Mouse (Mus musculus) neural tube, embryonic 10.5 days (tissue): ENCODE measurements around the gene Rbm15b.

Experiments used
- DNase-seq: peaks from one replicate; pipeline ENCODE4 v3.0.0-alpha.2; 2017; ENCODE audit warnings: low spot score; ENCODE audit errors: extremely low spot score

Rbm15b gene

DNA sequence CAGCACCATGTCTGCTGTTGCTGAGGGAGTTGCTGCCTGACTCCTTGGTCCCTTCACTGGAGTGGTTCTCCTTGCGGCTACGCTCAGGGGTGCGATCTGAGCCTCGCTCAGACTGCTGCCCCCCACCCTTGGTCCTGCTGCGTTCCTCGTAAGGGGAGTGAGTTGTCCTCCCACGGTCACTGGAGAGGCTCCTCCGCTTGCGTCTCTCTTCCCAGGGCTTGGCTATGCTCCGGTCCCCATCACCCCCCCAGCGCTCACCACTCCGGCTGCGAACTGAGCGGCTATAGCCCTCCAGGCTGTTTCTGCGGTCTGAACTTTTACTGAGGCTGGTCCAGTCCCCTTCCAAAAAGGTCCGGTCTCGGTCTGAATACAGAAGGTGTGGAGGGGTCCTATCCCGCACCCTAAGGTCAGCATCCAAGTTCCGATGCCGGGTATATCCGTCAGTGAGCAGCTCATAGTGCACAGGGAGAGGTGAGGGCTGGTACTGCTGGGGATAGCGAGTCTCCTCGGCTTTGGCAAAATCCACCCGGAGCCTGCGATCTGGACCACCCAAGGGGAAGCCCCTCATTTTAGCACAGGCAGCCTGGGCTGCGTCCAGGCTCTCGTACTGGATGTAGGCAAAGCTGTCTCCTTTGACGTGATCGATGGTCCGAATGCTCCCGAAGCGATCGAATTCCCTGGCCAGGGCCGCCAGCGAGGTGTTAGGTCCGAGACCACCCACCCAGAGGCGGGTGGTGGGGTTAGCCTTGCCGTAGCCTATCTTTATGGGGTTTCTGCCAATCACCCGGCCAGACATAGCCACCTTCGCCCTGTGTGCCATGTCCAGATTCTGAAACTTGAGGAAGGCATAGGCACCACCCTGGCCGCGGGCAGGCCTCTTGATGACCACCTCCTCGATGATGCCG lies 2.0 kb downstream of the Rbm15b start:
- DNase-seq = peak; percentile 68

GRCm38 (mm10) chr9:106884306-106884705 lies 2.9 kb downstream of the Rbm15b start:
- no peak for DNase-seq

DNA sequence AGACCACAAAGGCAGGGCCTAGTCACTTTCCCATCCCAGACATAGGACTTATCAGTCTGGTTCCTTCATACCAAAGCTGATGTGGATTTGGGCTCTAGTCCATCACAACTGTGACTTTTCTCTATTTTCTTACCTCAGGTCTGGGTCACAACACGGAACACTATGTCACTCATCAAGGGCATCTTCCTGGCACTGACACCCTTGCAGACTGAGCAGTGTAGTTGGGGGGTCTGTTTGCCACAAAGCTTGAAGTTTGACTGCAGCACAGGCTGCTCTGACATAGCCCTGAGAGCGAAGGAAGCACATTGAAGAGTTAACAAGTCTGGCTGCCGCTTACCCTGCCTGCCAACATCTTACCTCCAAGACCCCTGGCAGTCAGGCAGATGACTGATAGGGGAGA lies 4.1 kb downstream of the Rbm15b start:
- DNase-seq = no peak

- DNase-seq = no peak
Measured at GRCm38 (mm10) chr9:106882176-106882575, 5.1 kb downstream of the Rbm15b start.

DNA sequence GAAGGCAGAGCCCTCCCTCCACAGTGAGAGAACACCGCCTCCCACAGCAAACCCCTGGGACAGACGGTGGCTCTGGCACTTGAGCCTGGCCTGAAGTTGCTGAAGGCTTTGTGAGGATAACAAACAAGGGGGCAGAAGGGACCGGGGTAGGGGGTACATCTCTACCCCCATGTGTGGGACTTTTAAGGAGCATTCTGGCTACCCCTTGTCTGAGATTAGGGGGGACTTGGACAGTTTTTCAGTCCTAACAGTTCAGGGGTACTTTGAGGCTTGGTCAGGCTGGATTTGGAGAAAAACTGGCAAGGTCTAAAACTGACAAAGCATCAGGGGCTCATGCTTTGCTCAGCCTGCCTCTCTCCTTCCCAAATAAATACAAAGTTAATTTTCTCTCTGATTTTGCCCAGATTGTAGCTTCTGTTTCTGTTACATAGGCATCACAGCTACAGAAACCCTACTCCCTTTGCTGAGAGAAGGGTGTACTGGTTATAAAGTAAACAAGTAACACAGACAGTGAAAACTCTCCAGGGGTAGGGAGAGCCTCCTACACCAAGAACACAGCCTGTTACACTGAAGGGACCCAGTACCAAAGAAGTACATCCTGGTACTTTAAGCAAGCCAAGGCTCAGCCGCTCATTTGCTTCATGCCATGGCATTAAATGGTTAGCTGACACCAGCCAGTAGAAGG lies 6.0 kb downstream of the Rbm15b start:
- DNase-seq = no peak

DNA sequence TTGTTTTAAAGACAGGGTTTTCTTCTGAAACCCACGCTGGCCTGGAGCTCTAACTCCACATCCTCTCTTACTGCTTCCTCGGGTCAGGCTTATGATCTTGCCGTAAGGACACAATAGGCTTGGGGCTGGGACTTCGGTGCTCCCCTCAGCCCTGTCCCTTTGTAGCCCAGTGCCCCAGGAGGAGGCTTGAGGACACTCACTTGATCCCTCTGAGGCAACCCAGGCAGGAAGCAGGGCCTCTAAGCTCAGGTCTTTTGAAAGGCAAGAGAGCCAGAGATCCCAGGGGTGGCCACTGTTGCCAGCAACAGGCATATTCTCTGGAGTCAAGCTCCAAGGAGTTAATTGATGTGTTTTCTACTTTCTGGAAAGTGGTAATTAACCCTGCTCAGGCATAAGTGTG lies 7.8 kb downstream of the Rbm15b start:
- no peak for DNase-seq

DNA sequence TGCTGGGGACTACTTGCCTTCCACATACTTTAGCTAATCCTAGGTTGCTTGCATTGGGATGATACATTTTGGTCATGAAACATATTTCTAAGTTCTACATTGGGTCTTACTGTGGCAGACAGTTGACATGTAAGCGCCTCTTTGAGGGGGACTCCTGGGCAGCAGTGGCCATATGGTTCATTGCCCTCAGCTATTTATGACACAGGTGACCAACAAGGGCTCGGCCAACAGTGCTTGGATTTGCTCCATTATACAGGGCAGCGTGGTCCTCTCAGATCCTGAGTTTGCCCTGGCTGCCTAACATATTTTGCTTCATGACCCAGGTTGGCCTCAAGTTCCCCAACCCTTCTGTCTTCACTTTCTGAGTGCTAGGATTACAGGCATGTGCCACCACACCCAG lies 10.6 kb downstream of the Rbm15b start:
- no peak for DNase-seq

- no peak for DNase-seq
Measured at GRCm38 (mm10) chr9:106874216-106874615, 13.0 kb downstream of the Rbm15b start.

DNA sequence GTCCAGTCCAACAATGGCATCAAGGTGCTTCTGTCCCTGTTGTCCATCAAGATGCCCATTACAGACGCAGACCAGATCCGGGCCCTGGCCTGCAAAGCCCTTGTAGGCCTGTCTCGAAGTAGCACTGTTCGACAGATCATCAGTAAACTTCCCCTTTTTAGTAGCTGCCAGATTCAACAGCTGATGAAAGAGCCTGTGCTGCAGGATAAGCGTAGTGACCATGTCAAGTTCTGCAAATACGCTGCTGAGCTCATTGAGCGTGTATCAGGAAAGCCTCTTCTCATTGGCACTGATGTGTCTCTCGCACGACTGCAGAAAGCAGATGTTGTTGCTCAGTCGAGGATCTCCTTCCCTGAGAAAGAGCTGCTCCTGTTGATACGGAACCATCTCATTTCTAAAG lies 29.2 kb downstream of the Rbm15b start:
- DNase-seq = no peak

DNA sequence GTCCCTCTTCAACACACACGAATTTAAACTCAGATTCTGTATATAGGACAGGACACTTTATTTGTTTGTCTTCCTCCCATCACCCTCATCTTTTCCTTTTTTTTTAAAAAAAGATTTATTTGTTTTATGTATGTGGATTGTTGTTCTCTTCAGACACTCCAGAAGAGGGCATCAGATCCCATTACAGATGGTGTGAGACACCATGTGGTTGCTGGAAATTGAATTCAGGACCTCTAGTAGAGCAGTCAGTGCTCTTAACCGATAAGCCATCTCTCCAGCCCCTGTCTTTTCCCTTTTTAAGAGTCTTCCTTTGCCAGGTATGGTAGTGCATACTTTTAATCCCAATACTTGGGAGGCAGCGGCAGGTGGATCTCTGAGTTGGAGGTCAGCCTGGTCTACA lies 30.6 kb downstream of the Rbm15b start:
- DNase-seq = no peak

DNA sequence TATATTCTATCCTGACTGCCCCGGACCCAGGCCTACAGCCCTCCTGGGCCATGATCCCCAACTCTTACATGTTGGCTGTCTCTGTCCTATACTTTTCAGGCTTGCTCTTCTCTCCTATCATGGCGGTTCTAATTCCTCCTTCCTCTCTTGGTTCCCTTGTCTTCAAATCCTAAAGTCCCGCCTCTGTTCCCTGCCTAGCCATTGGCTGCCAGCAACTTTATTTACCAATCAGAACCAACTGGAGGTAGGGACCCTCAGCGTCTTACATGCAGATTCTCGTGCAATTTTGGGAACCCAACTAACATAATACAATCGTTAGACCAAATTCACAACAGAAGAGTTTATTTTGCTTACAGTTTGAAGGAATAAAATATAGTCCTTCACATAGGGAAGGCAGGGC lies 44.4 kb downstream of the Rbm15b start:
- DNase-seq = no peak

GRCm38 (mm10) chr9:106840569-106840968 lies 46.7 kb downstream of the Rbm15b start:
- DNase-seq = no peak
